Mouse (Mus musculus) left cerebral cortex, adult 11 months (tissue): Measurements from ENCODE around the gene Ttyh2.

Source experiments
- DNase-seq: peaks from one replicate; pipeline ENCODE4 v3.0.0; 2022; ENCODE audit warnings: low spot score

Gene Ttyh2

GRCm38 (mm10) chr11:114711393-114711792 lies 36.2 kb downstream of the Ttyh2 start:
- no peak for DNase-seq

- no peak for DNase-seq
Measured at GRCm38 (mm10) chr11:114711861-114712260, 36.6 kb downstream of the Ttyh2 start.

GRCm38 (mm10) chr11:114714526-114714925 lies 39.3 kb downstream of the Ttyh2 start:
- no peak for DNase-seq

- DNase-seq = no peak
Measured at GRCm38 (mm10) chr11:114715531-114715930, 40.3 kb downstream of the Ttyh2 start.

GRCm38 (mm10) chr11:114720535-114720934 lies 45.3 kb downstream of the Ttyh2 start:
- no peak for DNase-seq

GRCm38 (mm10) chr11:114722438-114722837 lies 47.2 kb downstream of the Ttyh2 start:
- no peak for DNase-seq

GRCm38 (mm10) chr11:114723030-114723429 lies 47.8 kb downstream of the Ttyh2 start:
- DNase-seq = no peak

GRCm38 (mm10) chr11:114724787-114725590 lies 49.8 kb downstream of the Ttyh2 start:
- no peak for DNase-seq

- no peak for DNase-seq
Measured at GRCm38 (mm10) chr11:114726965-114727825, 52.0 kb downstream of the Ttyh2 start, which contains the start of gene Dnaic2. Dnaic2 (plus strand) TSS chr11:114727408.

- DNase-seq = no peak
Measured at GRCm38 (mm10) chr11:114727826-114728186, 52.6 kb downstream of the Ttyh2 start.

- no peak for DNase-seq
Measured at GRCm38 (mm10) chr11:114728333-114728732, 53.1 kb downstream of the Ttyh2 start.

GRCm38 (mm10) chr11:114729832-114730363 lies 54.7 kb downstream of the Ttyh2 start:
- no peak for DNase-seq

- DNase-seq = no peak
Measured at GRCm38 (mm10) chr11:114731711-114732110, 56.5 kb downstream of the Ttyh2 start.

- no peak for DNase-seq
Measured at GRCm38 (mm10) chr11:114732890-114733289, 57.7 kb downstream of the Ttyh2 start.

- DNase-seq = no peak
Measured at GRCm38 (mm10) chr11:114736111-114736510, 60.9 kb downstream of the Ttyh2 start.

GRCm38 (mm10) chr11:114736913-114737624 lies 61.8 kb downstream of the Ttyh2 start:
- no peak for DNase-seq

GRCm38 (mm10) chr11:114740598-114740997 lies 65.4 kb downstream of the Ttyh2 start:
- DNase-seq = no peak

- no peak for DNase-seq
Measured at GRCm38 (mm10) chr11:114741451-114741850, 66.2 kb downstream of the Ttyh2 start.

- DNase-seq = peak; percentile 77
Measured at GRCm38 (mm10) chr11:114745134-114745533, 69.9 kb downstream of the Ttyh2 start.

- no peak for DNase-seq
Measured at GRCm38 (mm10) chr11:114747564-114748138, 72.4 kb downstream of the Ttyh2 start.
